Mouse (Mus musculus) urinary bladder, postnatal 36 days (tissue): ENCODE measurements around the gene Cux2.
A peak's percentile ranks its signal among the peaks of the same experiment; 100 is the strongest.
"Not testable (repeated sequence)": the region's sequence is repeated elsewhere in the genome, so short reads cannot be mapped to it uniquely, and the experiment has no call there.

Experiments used
- DNase-seq, 2 experiments: peaks; one replicate each; pipeline ENCODE4 v3.0.0; 2022; ENCODE audit warnings: low spot score in 2 of 2, mixed read lengths in 1 of 2

The Cux2 gene

GRCm38 (mm10) chr5:121867963-121868362 lies 181.9 kb downstream of the Cux2 start:
- DNase-seq = no peak

- DNase-seq = no peak
Observed at GRCm38 (mm10) chr5:121864330-121864729, 185.6 kb downstream of the Cux2 start.

GRCm38 (mm10) chr5:121861964-121862363 lies 187.9 kb downstream of the Cux2 start:
- no peak for DNase-seq

GRCm38 (mm10) chr5:121858427-121858826 lies 191.5 kb downstream of the Cux2 start:
- no peak for DNase-seq

GRCm38 (mm10) chr5:121856740-121857139 lies 193.2 kb downstream of the Cux2 start:
- no peak for DNase-seq

GRCm38 (mm10) chr5:121854768-121855167 lies 195.1 kb downstream of the Cux2 start:
- no peak for DNase-seq

GRCm38 (mm10) chr5:121853368-121854051 lies 196.4 kb downstream of the Cux2 start:
- DNase-seq = peak in 1 of 2 experiments; percentile 62

GRCm38 (mm10) chr5:121849478-121850349 lies 200.2 kb downstream of the Cux2 start:
- no peak for DNase-seq

- DNase-seq = peak; percentile 89 to 95
Observed at GRCm38 (mm10) chr5:121848743-121849142, 201.2 kb downstream of the Cux2 start, which contains the start of gene Pheta1. Gene Pheta1 (plus strand): TSS chr5:121848984.

GRCm38 (mm10) chr5:121848035-121848519 lies 201.8 kb downstream of the Cux2 start:
- peak; percentile 50 to 60 for DNase-seq

GRCm38 (mm10) chr5:121847269-121847668 lies 202.6 kb downstream of the Cux2 start:
- DNase-seq = not testable (repeated sequence)

- DNase-seq = no peak
Observed at GRCm38 (mm10) chr5:121846322-121846721, 203.6 kb downstream of the Cux2 start.

- no peak for DNase-seq
Observed at GRCm38 (mm10) chr5:121845361-121845760, 204.5 kb downstream of the Cux2 start.

- DNase-seq = no peak
Observed at GRCm38 (mm10) chr5:121843138-121843905, 206.6 kb downstream of the Cux2 start.

GRCm38 (mm10) chr5:121842665-121843118 lies 207.2 kb downstream of the Cux2 start:
- peak; percentile 76 to 83 for DNase-seq

GRCm38 (mm10) chr5:121841973-121842372 lies 207.9 kb downstream of the Cux2 start:
- DNase-seq = no peak

- DNase-seq = no peak
Observed at GRCm38 (mm10) chr5:121841516-121841915, 208.4 kb downstream of the Cux2 start.

GRCm38 (mm10) chr5:121839128-121839473 lies 210.8 kb downstream of the Cux2 start:
- no peak for DNase-seq

GRCm38 (mm10) chr5:121838341-121839127 lies 211.4 kb downstream of the Cux2 start:
- peak; percentile 56 to 70 for DNase-seq

- DNase-seq = no peak
Observed at GRCm38 (mm10) chr5:121837441-121838340, 212.2 kb downstream of the Cux2 start, which contains the start of gene Sh2b3. Gene Sh2b3 (minus strand): TSS chr5:121837646.
